Mouse (Mus musculus) kidney, embryonic 15.5 days (tissue): Measurements from ENCODE around the gene Nudcd3. TPM values are rescaled to one million over a fixed set of nuclear protein-coding genes. Genes with fewer than 3 reads are reported as not detected.

ENCODE experiments used
- ATAC-seq: fragments of 200-750 bp; cut with Nextera tagmentation; replicated peaks from 2 replicates; pipeline ENCODE4 v1.8.0; 2017; ENCODE audit warnings: moderate TSS enrichment; ENCODE audit not compliant: low FRiP score
- H3K27ac ChIP-seq: fragments of 300-500 bp; sonication (generic); 2 replicates; pipeline ENCODE4 v1.5.1; 2015; ENCODE audit warnings: mild to moderate bottlenecking, inconsistent platforms
- H3K27me3 ChIP-seq: fragments of 300-500 bp; sonication (generic); 2 replicates; pipeline ENCODE4 v1.6.1; 2015; ENCODE audit warnings: inconsistent platforms
- H3K36me3 ChIP-seq: fragments of 300-500 bp; sonication (generic); 2 replicates; pipeline ENCODE4 v1.6.1; 2015; ENCODE audit warnings: inconsistent platforms
- H3K4me1 ChIP-seq: fragments of 300-500 bp; sonication (generic); 2 replicates; pipeline ENCODE4 v1.6.1; 2015; ENCODE audit warnings: inconsistent platforms
- H3K4me2 ChIP-seq: fragments of 300-500 bp; sonication (generic); 2 replicates; pipeline ENCODE4 v1.6.1; 2015; ENCODE audit warnings: moderate library complexity, mild to moderate bottlenecking, inconsistent platforms
- H3K4me3 ChIP-seq: fragments of 300-500 bp; sonication (generic); replicated peaks from 2 replicates; pipeline ENCODE4 v1.5.1; 2015; ENCODE audit warnings: mild to moderate bottlenecking, inconsistent platforms
- H3K9ac ChIP-seq: fragments of 300-500 bp; sonication (generic); 2 replicates; pipeline ENCODE4 v1.6.1; 2015; ENCODE audit warnings: mild to moderate bottlenecking, inconsistent platforms
- H3K9me3 ChIP-seq: fragments of 300-500 bp; sonication (generic); replicated peaks from 2 replicates; pipeline ENCODE4 v1.6.1; 2016; ENCODE audit warnings: inconsistent platforms
- WGBS: fragments of 180-500 bp; shearing (Covaris S2); methylation state at CpG from one replicate; pipeline ENCODE4 v1.1.7; 2015; ENCODE audit warnings: mixed read lengths; 5-methylcytosine and 5-hydroxymethylcytosine counted together
- polyA plus RNA-seq: library from polyadenylated mRNA; unstranded; fragments of >200 nt; fragmentation: Nextera tagmentation; extraction: Ambion mirVana; gene quantifications from 2 replicates; pipeline ENCODE4 v1.2.1, GENCODE M21; 2015

Nudcd3 gene
- polyA plus RNA-seq, 1 experiment from 2014 or later = 37.7 TPM

GRCm38 (mm10) chr11:6157119-6157518 is 43.1 kb downstream of the Nudcd3 start:
- Histone ChIP-seq H3K4me3 (no peak overlapping the region), H3K27ac (no peak overlapping the region), H3K36me3 (no peaks in the 10 kb centered on the region), H3K4me1 (peaks cover 9% of the 10 kb centered on the region), H3K9ac (no peak overlapping the region), H3K27me3 (no peaks in the 10 kb centered on the region), H3K9me3 (no peaks in the 10 kb centered on the region), H3K4me2 (no peak overlapping the region)
- WGBS = 89% methylated on average over 5 of the region's 5 CpGs
- no peak for ATAC-seq

GRCm38 (mm10) chr11:6156651-6157050 is 43.6 kb downstream of the Nudcd3 start:
- Histone ChIP-seq H3K4me1 (peaks cover 9% of the 10 kb centered on the region), H3K9ac (no peak overlapping the region), H3K27me3 (no peaks in the 10 kb centered on the region), H3K27ac (no peak overlapping the region), H3K36me3 (no peaks in the 10 kb centered on the region), H3K9me3 (no peaks in the 10 kb centered on the region), H3K4me3 (no peak overlapping the region), H3K4me2 (no peak overlapping the region)
- WGBS = 81% methylated on average over 5 of the region's 5 CpGs
- ATAC-seq = no peak

- H3K27ac ChIP-seq = no peak overlapping the region
- H3K4me1 ChIP-seq = peaks cover 9% of the 10 kb centered on the region
- 59% methylated on average over 3 of the region's 3 CpGs for WGBS
- peaks cover 14% of the 10 kb centered on the region for H3K36me3 ChIP-seq
- no peak overlapping the region for H3K9ac ChIP-seq
- H3K9me3 ChIP-seq = no peaks in the 10 kb centered on the region
- no peak for ATAC-seq
- no peak overlapping the region for H3K4me2 ChIP-seq
- H3K4me3 ChIP-seq = no peak overlapping the region
- no peaks in the 10 kb centered on the region for H3K27me3 ChIP-seq
Measured at GRCm38 (mm10) chr11:6154211-6154701, 46.0 kb downstream of the Nudcd3 start.

- no peak overlapping the region for H3K4me2 ChIP-seq
- WGBS = 84% methylated on average over 4 of the region's 4 CpGs
- no peaks in the 10 kb centered on the region for H3K27me3 ChIP-seq
- peaks cover 23% of the 10 kb centered on the region for H3K36me3 ChIP-seq
- ATAC-seq = no peak
- H3K4me3 ChIP-seq = no peak overlapping the region
- H3K27ac ChIP-seq = no peak overlapping the region
- no peaks in the 10 kb centered on the region for H3K9me3 ChIP-seq
- no peak overlapping the region for H3K9ac ChIP-seq
- peaks cover 9% of the 10 kb centered on the region for H3K4me1 ChIP-seq
Measured at GRCm38 (mm10) chr11:6152864-6153263, 47.4 kb downstream of the Nudcd3 start.

GRCm38 (mm10) chr11:6138233-6138950 is 61.8 kb downstream of the Nudcd3 start:
- ATAC-seq = no peak
- Histone ChIP-seq H3K27me3 (no peaks in the 10 kb centered on the region), H3K4me1 (no peaks in the 10 kb centered on the region), H3K36me3 (peaks cover 21% of the 10 kb centered on the region; the same call in 1 of the 2 replicates), H3K4me3 (no peak overlapping the region), H3K9ac (no peak overlapping the region), H3K27ac (no peak overlapping the region), H3K9me3 (no peaks in the 10 kb centered on the region), H3K4me2 (no peak overlapping the region)
- 90% methylated on average over 6 of the region's 7 CpGs for WGBS

DNA sequence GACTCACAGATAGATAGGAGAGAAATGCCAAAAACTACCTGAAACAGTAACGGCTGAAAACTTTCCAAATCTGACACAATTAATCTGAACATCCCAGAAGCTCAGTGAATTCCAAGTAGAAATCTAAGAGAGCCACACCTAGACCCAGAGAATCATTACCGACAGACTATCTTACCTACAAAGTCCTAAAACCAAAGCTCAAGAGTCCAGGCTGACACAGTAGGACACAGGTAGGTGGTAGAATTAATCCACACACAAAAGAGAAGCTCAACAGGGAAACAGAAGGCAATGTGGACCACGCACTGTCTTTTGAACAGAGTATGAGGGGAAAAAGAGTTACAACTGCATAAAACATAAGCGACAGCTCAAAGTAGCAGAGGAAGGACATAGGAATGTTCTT is 67.3 kb downstream of the Nudcd3 start:
- Histone ChIP-seq H3K4me2 (no peak overlapping the region), H3K4me3 (no peak overlapping the region), H3K36me3 (no peaks in the 10 kb centered on the region), H3K4me1 (no peaks in the 10 kb centered on the region), H3K9me3 (no peaks in the 10 kb centered on the region), H3K27ac (no peak overlapping the region), H3K27me3 (no peaks in the 10 kb centered on the region), H3K9ac (no peak overlapping the region)
- WGBS = 90% methylated on average over 4 of the region's 4 CpGs
- no peak for ATAC-seq

GRCm38 (mm10) chr11:6130578-6130977 is 69.6 kb downstream of the Nudcd3 start:
- WGBS = 94% methylated on average over 1 of the region's 1 CpGs
- H3K36me3 ChIP-seq = no peaks in the 10 kb centered on the region
- no peak overlapping the region for H3K4me3 ChIP-seq
- H3K4me2 ChIP-seq = no peak overlapping the region
- no peaks in the 10 kb centered on the region for H3K4me1 ChIP-seq
- no peak overlapping the region for H3K9ac ChIP-seq
- H3K27me3 ChIP-seq = no peaks in the 10 kb centered on the region
- H3K9me3 ChIP-seq = no peaks in the 10 kb centered on the region
- no peak for ATAC-seq
- H3K27ac ChIP-seq = no peak overlapping the region

GRCm38 (mm10) chr11:6123605-6124120 is 76.6 kb downstream of the Nudcd3 start:
- no peak overlapping the region for H3K4me3 ChIP-seq
- H3K9ac ChIP-seq = no peak overlapping the region
- H3K27me3 ChIP-seq = no peaks in the 10 kb centered on the region
- peaks cover 47% of the 10 kb centered on the region for H3K36me3 ChIP-seq
- H3K27ac ChIP-seq = no peak overlapping the region
- no peaks in the 10 kb centered on the region for H3K4me1 ChIP-seq
- H3K4me2 ChIP-seq = no peak overlapping the region
- no peak for ATAC-seq
- 96% methylated on average over 1 of the region's 1 CpGs for WGBS
- H3K9me3 ChIP-seq = no peaks in the 10 kb centered on the region

DNA sequence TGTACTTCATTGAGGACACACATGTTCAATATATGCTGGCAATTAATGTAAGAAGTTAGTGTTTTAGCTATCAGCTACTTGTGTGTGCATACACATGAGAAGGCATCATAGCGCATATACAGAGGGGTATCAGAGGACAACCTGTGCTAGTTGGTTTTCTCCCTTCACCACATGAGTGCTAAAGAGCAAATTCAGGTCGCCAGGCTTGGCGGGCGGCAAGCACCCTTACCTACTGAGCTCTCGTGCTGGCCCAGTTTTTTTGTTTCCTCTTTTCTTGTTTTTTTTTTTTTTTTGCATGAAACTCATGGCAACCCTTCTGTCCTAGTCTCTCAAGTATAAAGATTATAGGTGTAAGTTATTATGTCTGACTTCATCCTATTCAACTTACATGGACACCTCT is 77.6 kb downstream of the Nudcd3 start:
- Histone ChIP-seq H3K27ac (no peak overlapping the region), H3K4me2 (no peak overlapping the region), H3K27me3 (no peaks in the 10 kb centered on the region), H3K9ac (no peak overlapping the region), H3K4me1 (no peaks in the 10 kb centered on the region), H3K4me3 (no peak overlapping the region), H3K9me3 (no peaks in the 10 kb centered on the region), H3K36me3 (peaks cover 55% of the 10 kb centered on the region)
- ATAC-seq = no peak
- 93% methylated on average over 5 of the region's 5 CpGs for WGBS

DNA sequence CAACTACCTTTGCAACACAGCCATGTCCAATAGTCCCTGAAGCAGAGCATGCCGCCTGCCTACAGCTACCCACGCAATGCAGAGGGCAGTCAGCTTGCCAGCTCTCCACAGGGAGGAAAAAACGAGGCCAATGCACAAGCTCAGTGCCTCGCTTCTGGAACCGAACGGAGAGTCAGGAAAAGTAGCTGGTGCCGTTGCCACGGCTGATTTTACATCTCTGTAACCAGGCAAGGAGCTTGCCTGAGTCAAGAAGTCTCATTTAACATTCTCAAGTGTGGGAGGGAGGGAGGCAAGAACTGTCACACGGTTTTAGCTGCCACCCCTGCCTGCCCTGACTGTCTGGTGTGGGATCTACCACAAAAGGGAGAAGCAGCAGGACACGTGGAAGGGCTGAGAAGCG is 79.6 kb downstream of the Nudcd3 start:
- no peak for ATAC-seq
- H3K9me3 ChIP-seq = no peaks in the 10 kb centered on the region
- H3K27me3 ChIP-seq = no peaks in the 10 kb centered on the region
- H3K4me2 ChIP-seq = no peak overlapping the region
- no peak overlapping the region for H3K9ac ChIP-seq
- H3K36me3 ChIP-seq = peaks cover 62% of the 10 kb centered on the region
- 67% methylated on average over 11 of the region's 11 CpGs for WGBS
- no peak overlapping the region for H3K4me3 ChIP-seq
- no peaks in the 10 kb centered on the region for H3K4me1 ChIP-seq
- no peak overlapping the region for H3K27ac ChIP-seq

GRCm38 (mm10) chr11:6120001-6120400 is 80.2 kb downstream of the Nudcd3 start:
- 96% methylated on average over 6 of the region's 6 CpGs for WGBS
- no peaks in the 10 kb centered on the region for H3K4me1 ChIP-seq
- ATAC-seq = no peak
- no peaks in the 10 kb centered on the region for H3K27me3 ChIP-seq
- no peak overlapping the region for H3K4me3 ChIP-seq
- H3K36me3 ChIP-seq = peaks cover 62% of the 10 kb centered on the region
- no peaks in the 10 kb centered on the region for H3K9me3 ChIP-seq
- no peak overlapping the region for H3K27ac ChIP-seq
- no peak overlapping the region for H3K9ac ChIP-seq
- H3K4me2 ChIP-seq = no peak overlapping the region

DNA sequence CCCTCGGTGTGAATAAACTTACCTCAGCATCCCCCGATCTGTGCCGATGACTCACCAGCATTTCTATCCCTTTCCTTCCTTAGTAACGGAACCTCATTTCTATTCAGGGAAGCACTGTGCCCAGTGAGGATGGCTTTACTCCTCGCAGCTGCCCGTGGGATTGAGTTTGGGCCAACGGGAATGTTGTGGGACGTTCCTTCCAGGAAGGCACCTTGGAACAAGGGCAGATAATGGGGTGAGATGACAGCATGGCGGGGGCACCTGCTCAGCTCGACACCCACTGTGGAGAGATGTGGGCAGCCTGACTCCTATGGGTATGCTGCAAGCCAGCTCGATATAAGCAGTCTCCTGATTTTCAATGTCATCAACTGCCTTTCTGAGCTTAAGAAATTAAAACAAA is 80.9 kb downstream of the Nudcd3 start:
- Histone ChIP-seq H3K36me3 (peaks cover 61% of the 10 kb centered on the region), H3K4me3 (no peak overlapping the region), H3K9ac (no peak overlapping the region), H3K27me3 (no peaks in the 10 kb centered on the region), H3K4me1 (no peaks in the 10 kb centered on the region), H3K4me2 (no peak overlapping the region), H3K9me3 (no peaks in the 10 kb centered on the region), H3K27ac (no peak overlapping the region)
- 89% methylated on average over 11 of the region's 11 CpGs for WGBS
- ATAC-seq = no peak

DNA sequence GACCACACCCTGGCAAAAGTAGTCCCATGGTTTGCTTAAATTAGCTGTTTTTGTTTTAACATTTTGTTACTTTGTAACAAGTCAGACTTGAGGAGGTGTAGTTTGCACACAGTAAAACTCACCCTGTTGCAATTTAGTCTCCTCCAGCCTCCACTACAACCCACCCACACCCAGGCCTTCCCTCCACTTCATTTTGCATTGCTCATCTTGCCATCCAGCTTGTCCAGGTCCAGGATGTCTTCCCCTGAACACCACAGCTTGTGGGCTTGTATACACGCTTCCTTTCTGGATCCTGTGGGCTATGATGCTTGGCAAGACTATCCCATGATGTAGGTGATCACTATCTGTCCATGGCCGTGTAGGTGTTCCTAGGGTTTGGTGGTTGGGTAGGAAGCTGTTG is 82.3 kb downstream of the Nudcd3 start:
- Histone ChIP-seq H3K27me3 (no peaks in the 10 kb centered on the region), H3K36me3 (peaks cover 63% of the 10 kb centered on the region), H3K4me1 (no peaks in the 10 kb centered on the region), H3K4me3 (no peak overlapping the region), H3K4me2 (no peak overlapping the region), H3K27ac (no peak overlapping the region), H3K9me3 (no peaks in the 10 kb centered on the region), H3K9ac (no peak overlapping the region)
- no peak for ATAC-seq
- 90% methylated on average over 2 of the region's 2 CpGs for WGBS
